Mouse (Mus musculus) regulatory T cell (primary cell): ENCODE results near the gene Tvp23b.

Experiments used
- in situ Hi-C: fragments of 300-600 bp; cut with MboI, MseI; formaldehyde crosslinking; loops from one replicate; pipeline ENCODE4 v1.15.1; 2025; ENCODE audit warnings: high pct_unique_total_duplicates

Tvp23b gene

GRCm38 (mm10) chr11:62879220-62880048 lies at the start of gene Tvp23b:
Gene Tvp23b (plus strand): TSS chr11:62879455.
- in situ Hi-C loops = loop anchor here (5.0 kb wide), 2 partner anchors 57 to 122 kb away; partner anchors contain the start of gene Trim16

- in situ Hi-C loops = no loop called here
These were observed 48.9 kb upstream of the Tvp23b start for GRCm38 (mm10) chr11:62830387-62830786.

- in situ Hi-C loops = no loop called here
These were observed 47.3 kb upstream of the Tvp23b start for GRCm38 (mm10) chr11:62831906-62832305.

GRCm38 (mm10) chr11:62844562-62844961 lies 34.7 kb upstream of the Tvp23b start:
- in situ Hi-C loops = no loop called here

- in situ Hi-C loops = no loop called here
These were observed 33.5 kb upstream of the Tvp23b start for GRCm38 (mm10) chr11:62845730-62846129.

- in situ Hi-C loops = no loop called here
These were observed 32.1 kb upstream of the Tvp23b start, which contains the start of gene Fbxw10 for GRCm38 (mm10) chr11:62846961-62847654. Gene Fbxw10 (plus strand): TSS chr11:62847069.

GRCm38 (mm10) chr11:62847655-62848191 lies 31.5 kb upstream of the Tvp23b start:
- in situ Hi-C loops = no loop called here

GRCm38 (mm10) chr11:62848301-62848700 lies 31.0 kb upstream of the Tvp23b start:
- in situ Hi-C loops = no loop called here

- in situ Hi-C loops = no loop called here
These were observed 28.1 kb upstream of the Tvp23b start for GRCm38 (mm10) chr11:62851199-62851598.

GRCm38 (mm10) chr11:62853334-62853733 lies 25.9 kb upstream of the Tvp23b start:
- in situ Hi-C loops = no loop called here

- in situ Hi-C loops = no loop called here
These were observed 13.7 kb upstream of the Tvp23b start for GRCm38 (mm10) chr11:62865562-62865961.

GRCm38 (mm10) chr11:62866685-62867084 lies 12.6 kb upstream of the Tvp23b start:
- in situ Hi-C loops = no loop called here

- in situ Hi-C loops = no loop called here
These were observed 10.1 kb upstream of the Tvp23b start for GRCm38 (mm10) chr11:62869201-62869600.

- in situ Hi-C loops = no loop called here
These were observed 9.4 kb upstream of the Tvp23b start for GRCm38 (mm10) chr11:62869715-62870371.

GRCm38 (mm10) chr11:62873479-62873878 lies 5.8 kb upstream of the Tvp23b start:
- in situ Hi-C loops = no loop called here

- in situ Hi-C loops = loop anchor here (5.0 kb wide), 2 partner anchors 53 to 118 kb away; partner anchors contain the start of gene Trim16
These were observed 3.6 kb upstream of the Tvp23b start for GRCm38 (mm10) chr11:62875696-62876095.

GRCm38 (mm10) chr11:62876445-62876844 lies 2.8 kb upstream of the Tvp23b start:
- in situ Hi-C loops = loop anchor here (5.0 kb wide), 2 partner anchors 54 to 119 kb away; partner anchors contain the start of gene Trim16

GRCm38 (mm10) chr11:62877391-62877790 lies 1.9 kb upstream of the Tvp23b start:
- in situ Hi-C loops = loop anchor here (5.0 kb wide), 2 partner anchors 55 to 120 kb away; partner anchors contain the start of gene Trim16

- in situ Hi-C loops = loop anchor here (5.0 kb wide), 2 partner anchors 56 to 121 kb away; partner anchors contain the start of gene Trim16
These were observed 527 bp upstream of the Tvp23b start for GRCm38 (mm10) chr11:62878728-62879127.

GRCm38 (mm10) chr11:62883407-62883806 lies 4.2 kb downstream of the Tvp23b start:
- in situ Hi-C loops = no loop called here

GRCm38 (mm10) chr11:62885323-62885722 lies 6.1 kb downstream of the Tvp23b start:
- in situ Hi-C loops = no loop called here

- in situ Hi-C loops = no loop called here
These were observed 11.5 kb downstream of the Tvp23b start for GRCm38 (mm10) chr11:62890796-62891195.
